Mouse (Mus musculus): ENCODE measurements around the gene Dhx35. TPM values are rescaled to one million over a fixed set of nuclear protein-coding genes. Genes with fewer than 3 reads are reported as not detected.

The Dhx35 gene
- 5.6 and 6.5 TPM in 2 replicates for polyA plus RNA-seq (2015; fragmentation: Nextera tagmentation; extraction: Ambion mirVana)

- Histone ChIP-seq H3K4me3 (ENCODE audit: low read depth, low read length) (peak within 1 kb of the TSS; percentile 74), H3K9me3 (ENCODE audit: control insufficient read depth, low read length) (no peaks in the 10 kb centered on the region), H3K4me1 (replicated peaks; ENCODE audit: control insufficient read depth, insufficient read depth) (peaks cover 5% of the 10 kb centered on the region; the same call in 1 of the 2 replicates), H3K36me3 (ENCODE audit: control insufficient read depth, insufficient read depth, low read length) (no peaks in the 10 kb centered on the region), H3K4me2 (replicated peaks; ENCODE audit: low read depth) (peak within 1 kb of the TSS; percentile 86), H3K9ac (ENCODE audit: low read length) (peak within 1 kb of the TSS; percentile 75), H3K27me3 (ENCODE audit: control insufficient read depth, insufficient read depth, low read length) (no peaks in the 10 kb centered on the region), H3K27ac (replicated peaks) (peak within 1 kb of the TSS; percentile 88)
- 0% methylated on average over 32 of the region's 33 CpGs for WGBS
- TF ChIP-seq CTCF (IDR thresholded peaks at IDR 0.05; ENCODE audit: low read depth) (0 out of 2 replicates have a peak, but pooled peaks have one; percentile 1), EP300 (optimal IDR thresholded peaks at IDR 0.05) (no peak)
- peak; percentile 98 for DNase-seq (ENCODE audit: low spot score)
- ATAC-seq (ENCODE audit: low FRiP score, low TSS enrichment) = peak; percentile 99
Measured at GRCm38 (mm10) chr2:158794494-158795004, at the start of gene Dhx35. Gene Dhx35, plus strand, starts transcription at chr2:158794807.

- H3K4me3 ChIP-seq (ENCODE audit: low read depth, low read length) = no peak overlapping the region
- H3K9ac ChIP-seq (ENCODE audit: low read length) = no peak overlapping the region
- peak; percentile 26 for DNase-seq (ENCODE audit: low spot score)
- H3K9me3 ChIP-seq (ENCODE audit: control insufficient read depth, low read length) = no peaks in the 10 kb centered on the region
- H3K27me3 ChIP-seq (ENCODE audit: control insufficient read depth, insufficient read depth, low read length) = no peaks in the 10 kb centered on the region
- no peak overlapping the region for H3K27ac ChIP-seq (replicated peaks)
- no peaks in the 10 kb centered on the region for H3K4me1 ChIP-seq (replicated peaks; ENCODE audit: control insufficient read depth, insufficient read depth)
- TF ChIP-seq EP300 (optimal IDR thresholded peaks at IDR 0.05) (no peak), CTCF (IDR thresholded peaks at IDR 0.05; ENCODE audit: low read depth) (peak; percentile 86)
- ATAC-seq (ENCODE audit: low FRiP score, low TSS enrichment) = 0 out of 2 replicates have a peak, but pooled peaks have one; percentile 18
- H3K36me3 ChIP-seq (ENCODE audit: control insufficient read depth, insufficient read depth, low read length) = no peaks in the 10 kb centered on the region
- no peak overlapping the region for H3K4me2 ChIP-seq (replicated peaks; ENCODE audit: low read depth)
- WGBS = 36% methylated on average over 2 of the region's 2 CpGs
Measured at GRCm38 (mm10) chr2:158745049-158745482, 49.5 kb upstream of the Dhx35 start.

GRCm38 (mm10) chr2:158746164-158746563 is 48.4 kb upstream of the Dhx35 start:
- no peak overlapping the region for H3K27ac ChIP-seq (replicated peaks)
- TF ChIP-seq EP300 (optimal IDR thresholded peaks at IDR 0.05) (no peak), CTCF (IDR thresholded peaks at IDR 0.05; ENCODE audit: low read depth) (no peak)
- H3K9ac ChIP-seq (ENCODE audit: low read length) = no peak overlapping the region
- no peaks in the 10 kb centered on the region for H3K27me3 ChIP-seq (ENCODE audit: control insufficient read depth, insufficient read depth, low read length)
- H3K4me3 ChIP-seq (ENCODE audit: low read depth, low read length) = no peak overlapping the region
- DNase-seq (ENCODE audit: low spot score) (no peak), ATAC-seq (ENCODE audit: low FRiP score, low TSS enrichment) (no peak)
- H3K36me3 ChIP-seq (ENCODE audit: control insufficient read depth, insufficient read depth, low read length) = no peaks in the 10 kb centered on the region
- WGBS = 53% methylated on average over 11 of the region's 11 CpGs
- H3K9me3 ChIP-seq (ENCODE audit: control insufficient read depth, low read length) = no peaks in the 10 kb centered on the region
- H3K4me2 ChIP-seq (replicated peaks; ENCODE audit: low read depth) = no peak overlapping the region
- H3K4me1 ChIP-seq (replicated peaks; ENCODE audit: control insufficient read depth, insufficient read depth) = no peaks in the 10 kb centered on the region

- no peaks in the 10 kb centered on the region for H3K9me3 ChIP-seq (ENCODE audit: control insufficient read depth, low read length)
- no peaks in the 10 kb centered on the region for H3K27me3 ChIP-seq (ENCODE audit: control insufficient read depth, insufficient read depth, low read length)
- H3K9ac ChIP-seq (ENCODE audit: low read length) = no peak overlapping the region
- no peak overlapping the region for H3K4me3 ChIP-seq (ENCODE audit: low read depth, low read length)
- H3K4me1 ChIP-seq (replicated peaks; ENCODE audit: control insufficient read depth, insufficient read depth) = no peaks in the 10 kb centered on the region
- TF ChIP-seq EP300 (optimal IDR thresholded peaks at IDR 0.05) (no peak), CTCF (IDR thresholded peaks at IDR 0.05; ENCODE audit: low read depth) (no peak)
- no peaks in the 10 kb centered on the region for H3K36me3 ChIP-seq (ENCODE audit: control insufficient read depth, insufficient read depth, low read length)
- 88% methylated on average over 9 of the region's 9 CpGs for whole genome bisulfite sequencing
- H3K4me2 ChIP-seq (replicated peaks; ENCODE audit: low read depth) = no peak overlapping the region
- no peak for DNase-seq (ENCODE audit: low spot score)
- no peak overlapping the region for H3K27ac ChIP-seq (replicated peaks)
- ATAC-seq (ENCODE audit: low FRiP score, low TSS enrichment) = no peak
Measured at GRCm38 (mm10) chr2:158749366-158749765, 45.2 kb upstream of the Dhx35 start.

- no peaks in the 10 kb centered on the region for H3K36me3 ChIP-seq (ENCODE audit: control insufficient read depth, insufficient read depth, low read length)
- 30% methylated on average over 2 of the region's 2 CpGs for WGBS
- H3K4me2 ChIP-seq (replicated peaks; ENCODE audit: low read depth) = no peak overlapping the region
- no peak overlapping the region for H3K9ac ChIP-seq (ENCODE audit: low read length)
- no peaks in the 10 kb centered on the region for H3K4me1 ChIP-seq (replicated peaks; ENCODE audit: control insufficient read depth, insufficient read depth)
- DNase-seq (ENCODE audit: low spot score) (no peak), ATAC-seq (ENCODE audit: low FRiP score, low TSS enrichment) (no peak)
- no peak overlapping the region for H3K4me3 ChIP-seq (ENCODE audit: low read depth, low read length)
- H3K27me3 ChIP-seq (ENCODE audit: control insufficient read depth, insufficient read depth, low read length) = no peaks in the 10 kb centered on the region
- no peaks in the 10 kb centered on the region for H3K9me3 ChIP-seq (ENCODE audit: control insufficient read depth, low read length)
- no peak for TF ChIP-seq CTCF (IDR thresholded peaks at IDR 0.05; ENCODE audit: low read depth)
- no peak for TF ChIP-seq EP300 (optimal IDR thresholded peaks at IDR 0.05)
- no peak overlapping the region for H3K27ac ChIP-seq (replicated peaks)
Measured at GRCm38 (mm10) chr2:158760231-158760630, 34.4 kb upstream of the Dhx35 start.

- no peak overlapping the region for H3K9ac ChIP-seq (ENCODE audit: low read length)
- ATAC-seq (ENCODE audit: low FRiP score, low TSS enrichment) (peak; percentile 57; the same call in 1 of the 2 replicates), DNase-seq (ENCODE audit: low spot score) (no peak)
- no peak overlapping the region for H3K4me3 ChIP-seq (ENCODE audit: low read depth, low read length)
- H3K4me1 ChIP-seq (replicated peaks; ENCODE audit: control insufficient read depth, insufficient read depth) = no peaks in the 10 kb centered on the region
- H3K27ac ChIP-seq (replicated peaks) = no peak overlapping the region
- no peaks in the 10 kb centered on the region for H3K27me3 ChIP-seq (ENCODE audit: control insufficient read depth, insufficient read depth, low read length)
- 65% methylated on average over 5 of the region's 5 CpGs for WGBS
- no peaks in the 10 kb centered on the region for H3K36me3 ChIP-seq (ENCODE audit: control insufficient read depth, insufficient read depth, low read length)
- TF ChIP-seq EP300 (optimal IDR thresholded peaks at IDR 0.05) = no peak
- TF ChIP-seq CTCF (IDR thresholded peaks at IDR 0.05; ENCODE audit: low read depth) = no peak
- no peak overlapping the region for H3K4me2 ChIP-seq (replicated peaks; ENCODE audit: low read depth)
- H3K9me3 ChIP-seq (ENCODE audit: control insufficient read depth, low read length) = no peaks in the 10 kb centered on the region
Measured at GRCm38 (mm10) chr2:158762339-158762738, 32.3 kb upstream of the Dhx35 start.

All from stomach, postnatal 0 days (tissue).